Mouse (Mus musculus) retina, postnatal 7 days (tissue): ENCODE measurements around the gene Kcnip4.
A peak's percentile ranks its signal among the peaks of the same experiment; 100 is the strongest.

Source experiments
- DNase-seq: peaks from one replicate; pipeline ENCODE4 v3.0.0-alpha.2; 2012; ENCODE audit warnings: low read depth, low spot score

The Kcnip4 gene

DNA sequence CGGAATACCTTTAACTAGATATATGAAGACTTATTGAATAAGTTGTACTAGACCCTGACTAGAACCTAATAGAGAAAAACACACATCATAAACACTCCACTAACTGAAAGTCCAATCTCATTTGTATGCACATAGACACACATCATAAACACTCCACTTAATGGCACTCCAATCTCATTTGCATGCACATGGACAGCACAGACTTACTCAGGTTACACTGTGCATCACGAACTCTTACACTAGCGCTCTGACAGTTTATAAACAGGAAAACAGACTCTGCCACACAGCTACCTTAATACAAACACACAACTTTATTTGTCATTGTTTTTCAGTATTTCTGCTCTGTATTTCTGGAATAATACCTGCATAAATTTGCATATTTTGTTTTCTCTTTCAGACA is 168.3 kb downstream of the Kcnip4 start:
- DNase-seq = no peak

DNA sequence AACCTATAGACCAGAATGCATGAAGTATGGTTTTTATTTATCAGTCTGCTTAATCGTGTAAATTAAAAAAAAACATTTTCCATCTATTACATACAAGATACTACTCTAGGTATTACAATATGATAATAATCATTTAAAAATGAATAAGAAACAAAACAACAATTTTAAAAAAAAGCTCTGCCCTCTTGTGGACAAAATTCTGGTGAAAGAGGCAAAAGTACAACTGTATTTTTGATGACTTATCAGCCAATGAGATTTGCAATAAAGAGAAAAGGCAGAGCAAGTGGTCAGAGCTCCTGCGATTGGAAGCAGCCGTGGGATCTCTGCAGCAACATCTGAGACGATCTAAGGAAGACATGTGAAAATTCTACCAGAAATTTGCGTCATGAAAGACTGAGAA is 172.6 kb downstream of the Kcnip4 start:
- no peak for DNase-seq

DNA sequence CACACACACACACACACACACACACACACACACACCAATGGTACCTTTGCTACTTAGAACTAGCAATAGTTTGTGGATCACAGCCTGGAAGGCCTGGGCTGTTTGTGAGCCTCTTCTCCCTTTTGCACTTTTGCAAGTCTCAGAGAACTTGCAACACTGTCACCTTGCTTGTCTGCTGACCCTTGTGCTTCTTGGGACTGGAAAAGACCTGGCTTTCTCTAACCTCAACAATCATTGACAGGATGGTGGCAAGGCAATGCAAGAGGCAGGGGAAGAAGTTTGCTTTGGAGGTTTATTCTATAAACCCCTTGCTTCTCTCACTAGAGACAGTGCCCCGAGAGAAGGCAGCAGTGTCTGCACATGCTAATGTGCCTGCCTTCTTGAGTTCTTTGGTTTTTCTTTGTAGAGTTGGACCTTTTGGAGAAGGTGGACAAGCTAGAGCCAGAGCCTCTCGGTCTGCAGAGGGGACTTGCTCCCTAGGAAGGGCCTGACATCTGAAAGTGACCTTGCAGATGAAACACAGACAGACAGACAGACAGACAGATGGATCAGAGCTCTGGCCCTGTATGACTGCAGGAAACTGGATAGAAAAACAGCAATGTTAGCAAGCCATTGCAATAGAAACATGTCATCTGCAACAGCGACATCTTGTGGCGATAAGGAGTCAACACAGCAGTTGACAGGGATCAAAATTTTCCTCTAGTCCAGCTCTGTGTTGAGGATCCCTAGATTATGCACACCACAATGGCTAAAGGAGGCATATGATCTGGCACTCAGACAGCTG is 174.4 kb downstream of the Kcnip4 start:
- DNase-seq = peak; percentile 45

DNA sequence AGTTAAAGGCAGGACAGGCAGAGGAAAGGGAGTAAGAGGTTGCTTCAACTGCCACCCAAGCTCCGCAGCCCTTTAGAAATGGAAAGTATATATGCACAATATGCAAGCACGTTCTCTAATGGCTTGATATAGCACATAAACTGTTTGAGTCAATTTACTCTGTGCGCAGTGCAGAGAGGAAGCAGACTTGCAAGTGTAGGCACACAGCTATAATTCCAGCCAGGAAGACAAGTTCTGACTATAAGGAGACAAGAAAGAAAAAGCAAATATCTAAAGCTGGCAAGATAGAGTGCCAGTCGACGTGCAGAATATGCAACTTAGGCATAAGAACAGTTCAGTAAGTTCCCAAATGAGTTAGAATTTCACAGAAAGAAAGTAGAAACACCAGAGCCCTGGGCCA is 175.2 kb downstream of the Kcnip4 start:
- DNase-seq = no peak

DNA sequence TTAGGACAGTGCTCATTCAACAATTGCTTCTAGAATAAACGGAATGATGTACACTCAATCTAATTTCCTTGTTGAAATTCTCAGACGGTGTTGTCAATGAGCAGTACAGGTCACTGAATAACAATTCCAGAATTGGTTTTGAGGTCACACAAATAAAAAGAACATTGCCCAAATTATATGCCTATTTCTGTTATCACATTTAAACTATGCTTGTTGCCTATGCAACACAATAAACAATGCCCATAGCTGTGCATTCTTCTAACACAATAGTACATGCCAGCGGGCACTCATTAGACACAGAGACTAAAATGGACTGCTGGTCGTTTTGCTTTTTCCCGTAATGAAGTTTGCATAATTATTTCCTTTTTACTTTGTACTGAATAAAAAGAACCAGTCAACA is 176.2 kb downstream of the Kcnip4 start:
- no peak for DNase-seq

DNA sequence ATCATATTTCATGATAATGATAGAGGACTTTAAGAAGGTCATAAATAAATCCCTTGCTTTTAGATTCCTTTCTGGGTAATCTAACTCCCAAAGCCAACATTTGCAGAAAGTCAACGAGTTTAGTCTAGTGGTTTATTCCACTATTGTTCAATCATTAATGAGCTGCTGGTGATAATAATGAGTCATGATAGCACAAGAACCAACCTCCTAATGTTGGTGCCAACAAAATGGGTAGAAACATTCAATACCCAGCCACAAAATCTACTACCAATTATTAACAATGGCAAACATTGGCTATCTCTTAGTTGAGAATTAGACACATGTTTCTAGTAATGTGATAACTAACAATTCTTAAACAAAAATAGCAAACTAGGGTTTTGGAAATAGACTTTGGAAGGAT is 180.1 kb downstream of the Kcnip4 start:
- DNase-seq = no peak

DNA sequence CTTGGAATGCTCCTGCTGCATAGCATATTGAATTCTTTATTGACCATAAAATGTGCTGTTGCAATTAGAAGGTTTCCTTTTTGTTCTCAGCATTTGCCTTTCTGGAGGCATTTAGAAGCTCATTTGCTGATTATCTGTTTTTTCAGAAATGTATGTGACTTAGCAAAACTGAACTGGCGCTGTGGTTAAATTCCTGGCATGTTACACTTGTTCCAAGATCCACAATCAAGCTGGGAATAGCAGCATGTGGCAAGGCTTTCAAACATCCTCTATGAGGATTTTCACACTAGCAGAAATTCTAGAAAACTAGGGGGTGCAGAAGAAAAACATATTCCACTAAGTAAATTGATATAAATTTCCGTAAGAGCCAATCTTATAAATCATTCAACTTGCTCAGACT is 187.5 kb downstream of the Kcnip4 start:
- no peak for DNase-seq

DNA sequence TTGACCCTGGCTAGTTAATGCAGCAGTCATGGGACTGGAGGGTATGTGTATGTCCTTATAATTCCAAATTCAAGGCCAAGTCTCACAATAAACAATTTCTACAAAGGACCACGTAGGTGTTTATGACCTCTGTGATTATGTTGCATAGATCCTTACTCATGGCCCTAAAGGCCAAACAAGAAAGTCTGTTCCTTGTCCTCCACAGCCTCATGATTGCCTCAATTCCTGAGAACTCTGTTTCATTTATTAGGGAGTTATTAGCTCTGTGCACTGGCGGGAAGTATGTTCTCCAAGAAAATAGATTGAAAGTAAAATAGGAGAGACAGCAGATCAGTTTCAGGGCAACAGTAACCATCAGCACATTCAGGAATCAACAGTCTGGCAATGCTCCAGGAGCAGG is 191.6 kb downstream of the Kcnip4 start:
- no peak for DNase-seq

DNA sequence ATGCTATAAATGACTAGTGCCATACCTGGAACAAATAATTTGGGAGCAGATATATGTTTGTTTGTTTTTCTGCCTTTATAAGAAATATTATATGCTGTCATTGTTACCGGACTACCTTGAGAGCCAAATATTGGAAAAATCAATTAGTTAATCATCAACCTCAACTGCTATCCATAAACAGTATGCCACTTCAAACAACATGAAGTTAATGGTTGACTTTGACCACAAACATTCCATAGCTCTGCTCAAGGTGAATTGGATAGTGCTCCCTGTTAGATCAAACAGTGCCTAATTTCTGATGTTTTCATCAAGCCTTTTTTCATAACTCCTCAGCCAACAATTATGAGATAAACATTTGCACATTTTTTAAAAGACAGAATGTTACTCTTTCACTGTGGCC is 195.7 kb downstream of the Kcnip4 start:
- DNase-seq = no peak

DNA sequence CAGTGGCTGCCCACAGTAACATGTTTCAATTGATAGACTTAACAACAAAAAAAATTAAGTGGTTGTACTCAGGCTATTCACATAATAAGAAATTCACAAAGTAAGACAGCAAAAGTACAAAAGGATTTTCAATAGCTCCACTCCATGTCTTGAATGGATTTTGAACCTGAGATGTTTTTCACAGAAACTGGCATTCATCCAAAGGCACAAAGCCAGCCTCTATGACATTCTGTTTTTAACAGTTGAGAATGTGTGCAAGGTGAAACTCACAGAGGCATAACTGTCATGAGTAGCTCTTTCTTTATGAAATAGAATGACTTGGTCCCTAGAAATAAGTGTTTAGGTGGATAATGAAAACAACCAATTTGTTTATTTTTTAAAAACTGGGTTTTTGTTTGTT is 206.0 kb downstream of the Kcnip4 start:
- no peak for DNase-seq

DNA sequence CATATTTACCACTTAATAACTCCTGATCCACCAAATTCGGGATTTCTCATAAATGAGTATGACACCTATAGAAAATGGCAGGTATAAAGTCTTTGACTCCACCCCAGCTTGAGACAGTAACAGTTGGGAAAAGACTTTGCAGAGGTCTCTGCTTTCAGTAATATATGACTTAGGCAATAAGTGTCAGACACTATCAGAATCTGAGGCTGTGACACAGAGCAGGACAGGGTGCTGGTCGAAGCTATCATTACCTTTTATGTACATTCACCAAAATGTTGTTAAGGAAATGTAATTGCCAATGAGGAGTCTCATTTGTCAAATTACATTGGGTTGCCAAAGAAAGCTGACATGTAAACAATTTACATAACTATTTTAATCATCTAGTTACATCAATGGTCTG is 206.8 kb downstream of the Kcnip4 start:
- DNase-seq = no peak

DNA sequence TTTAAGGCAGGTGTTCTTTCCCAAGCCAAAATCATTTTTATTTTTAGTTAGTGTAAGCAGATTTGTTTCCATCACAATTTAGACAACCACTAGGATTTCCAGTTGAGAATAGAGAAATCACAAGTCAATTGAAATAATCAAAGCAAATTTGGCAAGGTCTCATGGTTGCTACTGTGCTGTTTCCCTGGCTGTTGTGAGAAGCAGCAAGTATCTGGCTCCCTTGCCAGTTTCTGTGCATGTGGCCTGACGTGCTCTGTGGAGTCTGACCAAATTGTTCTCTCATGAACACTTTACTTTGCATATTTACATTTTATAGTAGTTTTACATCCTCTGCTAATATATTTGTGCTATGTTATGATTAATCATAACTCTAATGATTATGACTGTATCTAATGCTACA is 217.9 kb downstream of the Kcnip4 start:
- no peak for DNase-seq

DNA sequence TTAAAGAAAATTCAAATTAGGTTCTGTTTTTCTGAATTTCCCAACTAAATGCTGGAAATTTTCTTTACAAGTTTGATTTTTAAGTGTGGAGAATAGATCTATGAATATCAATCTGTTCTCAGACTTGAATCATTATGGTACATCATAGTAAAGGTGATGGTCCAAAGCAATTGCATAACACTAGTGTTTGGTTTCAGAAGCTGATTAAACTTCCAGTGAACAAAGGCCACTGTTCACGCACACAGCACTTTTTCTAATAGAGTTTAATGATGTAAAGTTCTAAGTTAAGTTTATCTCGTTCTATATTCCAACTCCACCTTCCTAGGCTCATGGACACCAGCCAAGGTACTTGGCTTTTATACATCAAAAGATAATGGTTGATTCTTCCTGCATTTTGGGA is 219.4 kb downstream of the Kcnip4 start:
- DNase-seq = no peak

DNA sequence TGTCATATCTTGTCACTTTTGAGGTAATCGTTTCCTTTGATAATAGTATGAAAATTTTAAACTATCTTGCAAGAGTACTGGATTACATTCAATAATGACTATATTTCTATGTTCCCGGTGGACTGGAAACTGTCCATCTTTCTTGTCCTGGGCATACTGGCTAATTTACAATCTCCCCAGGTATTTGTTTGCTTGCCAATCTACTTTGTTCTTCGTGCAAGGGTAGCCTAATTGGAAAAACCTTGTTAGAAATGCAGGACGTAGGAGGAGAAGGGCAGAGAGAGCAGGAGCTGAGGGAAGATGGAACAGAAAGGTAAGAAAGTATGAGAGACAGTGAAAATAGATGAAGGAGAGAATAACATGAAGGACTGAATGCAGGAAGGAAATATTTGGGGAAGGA is 226.1 kb downstream of the Kcnip4 start:
- DNase-seq = no peak

DNA sequence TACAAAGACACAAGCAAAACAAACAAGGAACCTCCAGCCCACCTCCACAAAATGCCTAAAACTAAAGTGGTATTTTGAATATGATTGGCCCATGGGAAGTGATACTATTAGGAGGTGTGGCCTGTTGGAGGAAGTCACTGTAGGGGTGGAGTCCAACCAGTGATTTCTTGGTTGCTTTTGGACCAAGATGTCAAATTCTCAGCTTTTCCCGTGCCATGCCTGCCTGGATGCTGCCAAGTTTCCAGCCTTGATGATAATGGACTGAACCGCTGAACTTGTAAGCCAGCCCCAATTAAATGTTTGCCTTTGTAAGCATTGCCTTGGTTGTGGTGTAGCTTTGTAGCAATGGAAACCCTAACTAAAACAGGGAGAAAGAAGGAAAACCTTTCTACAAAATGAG is 232.3 kb downstream of the Kcnip4 start:
- DNase-seq = no peak

DNA sequence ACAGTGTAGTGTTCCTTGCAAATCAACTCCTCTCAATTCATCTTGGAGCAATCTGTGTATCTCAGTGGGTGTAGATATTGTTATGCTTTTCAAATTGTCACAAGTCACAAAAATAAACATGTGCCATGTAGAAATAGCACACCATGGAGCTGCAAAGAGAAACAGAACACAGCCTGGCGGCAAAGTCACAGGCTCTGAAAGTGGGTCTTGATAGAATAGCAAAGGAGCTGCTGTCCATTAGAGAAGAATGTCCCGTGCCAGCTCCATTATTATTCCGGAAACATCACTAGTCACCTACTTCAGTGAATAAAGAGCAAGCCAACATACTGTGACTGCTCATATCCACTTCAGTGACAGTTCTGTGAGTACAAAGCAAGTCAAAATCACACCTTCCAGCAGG is 232.9 kb downstream of the Kcnip4 start:
- no peak for DNase-seq

DNA sequence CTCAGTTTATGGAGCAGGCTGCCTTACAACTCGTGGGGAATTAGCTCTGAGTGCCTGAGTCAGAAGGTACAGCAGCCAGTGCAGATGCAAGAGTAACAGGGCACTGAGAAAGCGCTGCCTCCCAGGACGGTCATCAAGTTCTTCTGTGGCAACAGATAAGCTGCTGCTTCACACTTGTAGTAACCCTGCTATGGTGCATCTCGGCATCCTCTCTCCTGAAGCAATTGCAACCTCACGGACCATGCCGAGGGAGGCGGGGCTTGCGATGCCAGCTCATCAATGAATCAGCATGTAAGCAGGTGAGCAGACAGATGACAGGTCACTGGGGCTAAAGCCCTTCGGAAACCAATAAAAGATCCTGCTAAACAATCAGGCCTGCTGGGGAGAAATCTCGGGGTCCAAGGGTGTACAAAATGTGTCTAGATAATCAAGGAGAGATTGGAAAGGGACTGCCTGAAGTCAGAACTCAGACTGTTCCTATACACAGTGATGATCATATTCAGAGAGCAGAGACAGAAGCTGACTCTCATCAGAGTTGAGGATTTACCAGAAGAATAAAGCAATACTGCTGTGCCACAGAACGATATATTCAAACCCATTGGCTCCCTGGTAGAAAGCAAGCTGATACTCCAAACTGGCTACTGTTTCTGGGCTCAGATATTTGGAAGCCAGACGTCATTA is 239.1 kb downstream of the Kcnip4 start:
- DNase-seq = no peak

DNA sequence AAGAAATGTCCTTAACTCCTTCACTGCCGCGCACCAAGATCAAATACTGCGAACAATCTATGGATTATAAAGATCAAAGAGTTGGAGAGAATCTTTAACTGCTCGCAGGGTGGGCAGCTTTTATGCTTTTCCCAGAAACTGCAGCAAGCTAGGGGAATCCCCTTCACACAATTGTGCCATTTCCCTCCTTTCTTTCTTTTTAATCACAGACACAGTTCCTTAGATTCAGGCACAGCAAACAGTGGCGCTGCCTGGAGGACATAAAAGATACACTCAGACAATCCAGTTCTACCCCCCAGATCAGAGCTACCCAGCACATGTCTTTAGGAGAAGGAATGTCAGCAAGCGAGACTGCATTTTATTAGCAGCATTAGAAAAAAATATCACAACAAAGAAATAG is 239.9 kb downstream of the Kcnip4 start:
- no peak for DNase-seq

DNA sequence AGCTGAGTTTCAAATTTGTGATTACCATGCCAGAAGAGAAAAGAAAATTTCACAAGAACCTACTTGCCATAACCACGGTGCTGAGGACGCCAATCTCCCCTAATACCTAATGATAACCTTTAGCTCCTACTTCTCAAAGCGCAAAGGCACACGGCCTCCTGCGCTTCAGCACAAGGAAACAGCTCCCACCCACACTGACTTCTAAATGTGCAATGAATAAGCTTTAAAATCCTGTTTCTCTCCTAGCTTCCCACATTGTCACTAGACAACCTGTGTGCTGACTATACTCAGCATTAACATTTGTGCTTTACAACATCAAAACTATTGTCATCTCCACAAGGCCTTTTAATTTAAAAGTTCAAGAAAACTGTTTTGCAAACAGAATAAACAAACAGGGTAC is 241.3 kb downstream of the Kcnip4 start:
- no peak for DNase-seq

DNA sequence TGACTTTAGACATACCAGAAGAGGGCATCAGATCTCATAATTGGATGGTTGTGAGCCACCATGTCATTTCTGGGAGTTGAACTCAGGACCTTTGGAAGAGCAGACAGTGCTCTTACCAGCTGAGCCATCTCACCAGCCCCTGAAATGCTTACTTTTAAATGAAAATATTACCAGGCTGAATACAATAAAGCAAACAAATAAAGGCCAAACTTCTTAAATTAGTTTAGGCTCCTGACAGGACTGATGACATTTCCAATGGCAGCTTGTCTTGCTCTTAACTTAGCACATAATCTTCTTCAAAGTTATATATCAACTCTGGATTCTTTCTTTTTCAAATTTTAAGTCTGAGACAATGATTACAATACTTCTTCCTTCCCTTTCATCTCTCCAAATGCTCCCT is 252.8 kb downstream of the Kcnip4 start:
- no peak for DNase-seq

DNA sequence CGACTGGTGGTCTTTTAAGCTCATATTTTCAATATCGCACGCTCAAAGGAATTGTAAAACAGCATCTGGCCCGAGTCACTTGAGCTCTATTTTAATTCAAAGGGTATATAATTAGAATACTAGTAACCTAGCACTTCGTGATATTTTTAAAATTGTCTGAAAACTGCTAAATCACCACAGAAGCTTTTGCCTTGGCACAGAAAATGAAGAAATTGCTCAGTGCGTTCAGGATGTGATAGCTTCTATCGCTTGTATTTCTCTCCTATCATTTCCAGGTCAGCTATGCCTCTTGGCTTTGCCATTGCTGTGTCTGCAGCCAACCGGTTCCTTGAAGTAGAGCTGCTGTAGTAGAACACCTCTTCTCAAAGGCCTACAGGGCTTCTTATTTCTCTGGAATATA is 255.9 kb downstream of the Kcnip4 start:
- no peak for DNase-seq

DNA sequence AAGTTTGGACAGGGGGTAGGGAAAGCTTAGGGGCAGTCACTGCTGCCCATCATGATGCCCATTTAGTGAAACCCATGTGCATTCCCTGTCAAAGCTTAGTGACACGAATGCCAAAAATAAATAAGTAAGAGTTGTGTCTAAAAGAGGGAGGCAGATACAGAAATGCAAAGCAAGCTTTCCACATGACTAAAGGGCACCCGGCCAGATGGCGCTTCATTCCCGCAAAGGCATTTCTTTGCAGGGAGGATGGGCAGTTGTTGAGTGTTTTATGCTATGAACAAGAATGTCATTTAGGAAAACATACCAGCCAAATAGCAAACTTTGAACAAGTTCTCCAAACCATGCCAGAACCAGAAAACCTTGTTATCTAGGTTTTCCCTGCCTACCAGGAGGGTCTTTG is 265.4 kb downstream of the Kcnip4 start:
- DNase-seq = no peak

DNA sequence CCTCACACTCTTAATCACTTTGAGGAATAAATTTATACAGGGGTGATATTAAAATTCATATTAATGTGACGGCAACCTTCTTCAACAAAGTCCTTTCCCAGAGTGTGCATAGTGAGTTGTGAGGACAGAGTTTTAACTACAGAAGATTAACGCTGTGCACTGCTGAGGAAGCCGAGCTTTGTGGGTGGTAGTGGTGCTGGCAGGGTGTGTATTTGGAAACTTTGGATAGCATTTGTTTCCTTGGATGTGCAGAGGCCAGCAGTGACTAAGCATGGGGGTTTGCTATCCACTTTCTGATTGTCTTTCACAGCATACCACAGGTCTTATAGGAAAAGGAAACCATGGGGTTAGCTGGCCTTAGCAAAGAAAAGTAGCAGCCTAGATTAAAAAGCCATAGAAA is 267.9 kb downstream of the Kcnip4 start:
- no peak for DNase-seq

DNA sequence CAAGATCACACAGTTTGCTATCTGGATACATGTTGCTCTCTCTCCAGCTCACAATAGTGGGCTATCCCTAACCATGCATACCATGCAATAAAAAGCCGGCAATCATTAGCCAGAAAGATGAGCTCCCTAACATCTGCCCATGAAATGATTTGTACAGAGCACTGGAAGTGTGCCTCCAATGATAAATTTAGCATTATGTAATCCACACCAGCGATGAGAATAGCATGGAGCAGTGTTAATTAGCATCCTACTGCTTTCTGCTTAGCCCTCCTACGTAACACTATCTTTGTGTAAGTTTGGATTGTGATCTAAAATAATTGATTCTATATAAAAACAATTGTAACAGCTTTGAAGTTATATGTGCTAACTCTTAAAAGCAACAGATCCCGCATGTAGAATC is 268.7 kb downstream of the Kcnip4 start:
- no peak for DNase-seq
